17 mouse cellular contexts compared by ENCODE assay signal in the genomic region with DNA sequence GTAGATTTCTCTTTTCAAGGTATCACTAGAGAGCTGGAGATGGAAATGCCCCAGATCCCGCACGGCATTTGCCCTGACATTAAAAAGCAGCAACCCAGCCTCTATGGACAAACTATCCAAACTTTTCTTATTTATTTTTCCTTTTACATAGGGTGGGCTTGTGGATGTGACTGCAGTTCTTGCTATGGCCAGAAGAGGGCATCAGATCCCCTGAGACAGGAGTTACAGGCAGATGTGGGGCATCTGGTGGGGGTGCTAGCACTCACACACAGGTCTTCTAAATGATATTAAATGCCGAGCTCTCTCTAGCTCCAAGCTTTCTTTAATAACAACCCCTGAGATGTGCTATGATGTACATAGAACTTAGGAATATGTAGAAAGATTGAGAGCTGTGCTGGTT.
DNase-seq lines count a peak whose midpoint lies in the region; ATAC-seq and TF ChIP-seq lines count a peak whose summit lies in the region.
"Had no signal": no experiment of that assay in that cellular context is flagged by ENCODE, and none has a peak within 500 bp of the region (broad histone marks: within the 10 kb centered on the region; RNA-seq: fewer than 3 reads in every experiment).

No protein-coding gene starts in this region.

- no peaks in the 10 kb centered on the region for H3K27me3 ChIP-seq in heart, adult 2 months (ENCODE audit: control insufficient read depth, insufficient read depth, low read length)
- H3K27me3 ChIP-seq in heart, embryonic 12.5 days (replicated peaks) = no peaks in the 10 kb centered on the region
- no peaks in the 10 kb centered on the region for H3K27me3 ChIP-seq in liver, embryonic 14.5 days (ENCODE audit: control insufficient read depth, insufficient read depth, low read length)
- H3K27me3 ChIP-seq: embryonic facial prominence, embryonic 12.5 days; midbrain, embryonic 15.5 days; neural tube, embryonic 12.5 days had no signal

- 96% methylated on average over 3 of the region's 3 CpGs for WGBS in heart, adult 2 months
- WGBS in heart, embryonic 12.5 days = 95% methylated on average over 3 of the region's 3 CpGs
- 70% methylated on average over 3 of the region's 3 CpGs for WGBS in liver, embryonic 14.5 days (ENCODE audit: insufficient replicate concordance)

- peak; percentile 64 for TF ChIP-seq CTCF in heart, adult 2 months (IDR thresholded peaks at IDR 0.05)
- TF ChIP-seq CTCF in liver, embryonic 14.5 days (IDR thresholded peaks at IDR 0.05; ENCODE audit: low read depth) = peak; percentile 60

- no peak for TF ChIP-seq POLR2A in heart, adult 2 months (IDR thresholded peaks at IDR 0.05; ENCODE audit: insufficient read depth, low read depth, low read length)

- intact Hi-C loops in heart, adult 2 months (cut with DNase I) = no loop called here

- H3K4me3 ChIP-seq in heart, adult 2 months = no peak overlapping the region
- H3K4me3 ChIP-seq in heart, embryonic 12.5 days = no peak overlapping the region
- no peak overlapping the region for H3K4me3 ChIP-seq in liver, embryonic 14.5 days (ENCODE audit: insufficient read depth in 1 of 2, low read depth in 2 of 2, low read length in 2 of 2)
- H3K4me3 ChIP-seq: embryonic facial prominence, embryonic 12.5 days; heart, embryonic 10.5 days; midbrain, embryonic 15.5 days; neural tube, embryonic 12.5 days had no signal

- H3K27ac ChIP-seq in heart, adult 2 months = no peak overlapping the region
- H3K27ac ChIP-seq in heart, embryonic 12.5 days (ENCODE audit: poor library complexity, severe bottlenecking) = no peak overlapping the region
- no peak overlapping the region for H3K27ac ChIP-seq in liver, embryonic 14.5 days
- H3K27ac ChIP-seq: embryonic facial prominence, embryonic 12.5 days; heart, embryonic 10.5 days; midbrain, embryonic 15.5 days; neural tube, embryonic 12.5 days had no signal

- ATAC-seq in heart, embryonic 12.5 days (ENCODE audit: insufficient number of reproducible peaks, low FRiP score) = no peak
- no peak for ATAC-seq in liver, embryonic 14.5 days (ENCODE audit: insufficient read depth)
- ATAC-seq: midbrain, embryonic 15.5 days had no signal

- H3K36me3 ChIP-seq in heart, adult 2 months (ENCODE audit: control insufficient read depth, insufficient read depth, low read length) = no peaks in the 10 kb centered on the region
- H3K36me3 ChIP-seq in heart, embryonic 12.5 days = peaks cover 59% of the 10 kb centered on the region
- no peaks in the 10 kb centered on the region for H3K36me3 ChIP-seq in liver, embryonic 14.5 days (replicated peaks; ENCODE audit: control insufficient read depth, insufficient read depth, low read depth)
- H3K36me3 ChIP-seq: midbrain, embryonic 15.5 days had no signal

- no peak overlapping the region for H3K4me2 ChIP-seq in heart, embryonic 12.5 days
- no peak overlapping the region for H3K4me2 ChIP-seq in liver, embryonic 14.5 days (ENCODE audit: low read depth)
- H3K4me2 ChIP-seq: embryonic facial prominence, embryonic 12.5 days; midbrain, embryonic 15.5 days; neural tube, embryonic 12.5 days had no signal

- peaks cover 5% of the 10 kb centered on the region for H3K4me1 ChIP-seq in heart, adult 2 months (ENCODE audit: control insufficient read depth, insufficient read depth, low read length)
- H3K4me1 ChIP-seq in heart, embryonic 12.5 days (replicated peaks) = peaks cover 21% of the 10 kb centered on the region
- no peaks in the 10 kb centered on the region for H3K4me1 ChIP-seq in liver, embryonic 14.5 days (replicated peaks; ENCODE audit: control insufficient read depth in 2 of 2, insufficient read depth in 2 of 2, low read length in 1 of 2)
- H3K4me1 ChIP-seq: embryonic facial prominence, embryonic 12.5 days; midbrain, embryonic 15.5 days; neural tube, embryonic 12.5 days had no signal

- H3K9me3 ChIP-seq in heart, embryonic 12.5 days (replicated peaks) = peaks cover 10% of the 10 kb centered on the region
- H3K9me3 ChIP-seq in liver, embryonic 14.5 days (ENCODE audit: control insufficient read depth, low read length) = no peaks in the 10 kb centered on the region
- H3K9me3 ChIP-seq: midbrain, embryonic 15.5 days; neural tube, embryonic 12.5 days had no signal

- no peaks in the 10 kb centered on the region for H3K79me2 ChIP-seq in heart, adult 2 months (replicated peaks; ENCODE audit: control insufficient read depth, insufficient read depth, low read length)

- no peak for DNase-seq in heart, adult 2 months
- DNase-seq in liver, embryonic 14.5 days (ENCODE audit: low read depth in 3 of 3, low spot score in 3 of 3) = no peak
- DNase-seq in liver = no peak
- peak; percentile 27 for DNase-seq in A20 (ENCODE audit: low read depth, low spot score)
- peak; percentile 42 for DNase-seq in ZHBTc4 (ENCODE audit: low read depth, low spot score)
- DNase-seq in c-Kit-positive CD71-positive TER-119-positive erythroid progenitor cells, embryonic 14.5 days (ENCODE audit: low spot score) = no peak
- DNase-seq in embryo, embryonic 11 days = no peak
- DNase-seq: cerebellum, postnatal 10 days; kidney, adult 11 months; layer of hippocampus, adult 9-11 months; left cerebral cortex, postnatal 4 days; thymus, adult 2 months had no signal

- no peak for TF ChIP-seq EP300 in heart, adult 2 months (IDR thresholded peaks at IDR 0.05; ENCODE audit: insufficient read depth, low read depth, low read length)
- TF ChIP-seq EP300 in liver, embryonic 14.5 days (IDR thresholded peaks at IDR 0.05; ENCODE audit: low read depth) = no peak

- no peak overlapping the region for H3K9ac ChIP-seq in heart, adult 2 months (ENCODE audit: low read depth, low read length)
- H3K9ac ChIP-seq in heart, embryonic 12.5 days = no peak overlapping the region
- H3K9ac ChIP-seq in liver, embryonic 14.5 days (replicated peaks) = no peak overlapping the region
- H3K9ac ChIP-seq: embryonic facial prominence, embryonic 12.5 days; midbrain, embryonic 15.5 days; neural tube, embryonic 12.5 days had no signal

Comparison
In these comparisons a context has a peak if more than half of its experiments do, and no peak if none do; other contexts are left out.
1. DNase-seq: peak in A20 (single experiment) and ZHBTc4 (single experiment); none in heart, adult 2 months (0 of 2), liver, embryonic 14.5 days (0 of 3), liver (single experiment), c-Kit-positive CD71-positive TER-119-positive erythroid progenitor cells, embryonic 14.5 days (single experiment) and embryo, embryonic 11 days (single experiment).